9 mouse cellular contexts compared by ENCODE assay signal in the genomic region with DNA sequence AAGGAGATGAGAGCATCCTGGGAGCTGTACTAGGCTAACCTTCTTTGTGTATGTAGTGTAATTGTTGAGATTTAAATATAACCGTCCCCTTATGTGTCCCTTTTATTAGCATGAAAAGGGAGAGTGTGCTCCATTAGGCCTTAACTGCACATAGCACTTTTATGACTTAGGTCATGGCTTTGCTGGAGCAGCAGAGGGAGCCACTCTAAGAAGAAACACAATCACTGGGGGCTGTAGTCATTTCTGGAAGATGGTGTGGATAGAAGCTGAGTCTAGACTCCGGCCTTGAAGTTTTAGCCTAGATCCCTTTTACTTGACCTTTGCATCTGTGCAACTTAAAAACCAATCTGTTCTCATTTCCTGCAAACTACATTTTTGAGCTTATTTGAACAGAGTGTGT. TPM values are rescaled to one million over a fixed set of nuclear protein-coding genes. Genes with fewer than 3 reads are reported as not detected.
DNase-seq lines count a peak whose midpoint lies in the region; ATAC-seq lines count a peak whose summit lies in the region.
"Had no signal": no experiment of that assay in that cellular context is flagged by ENCODE, and none has a peak within 500 bp of the region (broad histone marks: within the 10 kb centered on the region; RNA-seq: fewer than 3 reads in every experiment).

No protein-coding gene starts in this region.

- H3K36me3 ChIP-seq in kidney, embryonic 14.5 days (ENCODE audit: control insufficient read depth, insufficient read depth, low read length) = no peaks in the 10 kb centered on the region
- no peaks in the 10 kb centered on the region for H3K36me3 ChIP-seq in neural tube, embryonic 12.5 days
- H3K36me3 ChIP-seq in hindbrain, embryonic 14.5 days (replicated peaks; ENCODE audit: control insufficient read depth, insufficient read depth) = no peaks in the 10 kb centered on the region
- H3K36me3 ChIP-seq: limb, embryonic 15.5 days had no signal

- H3K4me2 ChIP-seq in kidney, embryonic 14.5 days (replicated peaks; ENCODE audit: low read depth, low read length) = peak overlapping the region; percentile 79
- peak overlapping the region; percentile 92; the same call in 1 of the 2 replicates for H3K4me2 ChIP-seq in neural tube, embryonic 12.5 days (replicated peaks)
- H3K4me2 ChIP-seq in hindbrain, embryonic 14.5 days (replicated peaks) = peak overlapping the region; percentile 61
- H3K4me2 ChIP-seq: limb, embryonic 15.5 days had no signal

- H3K27ac ChIP-seq in kidney, embryonic 14.5 days (ENCODE audit: low read depth, low read length) = no peak overlapping the region
- no peak overlapping the region for H3K27ac ChIP-seq in neural tube, embryonic 12.5 days
- peak overlapping the region; percentile 43; the same call in 1 of the 2 replicates for H3K27ac ChIP-seq in hindbrain, embryonic 14.5 days
- H3K27ac ChIP-seq: limb, embryonic 15.5 days had no signal

- H3K4me1 ChIP-seq in kidney, embryonic 14.5 days (ENCODE audit: control insufficient read depth, insufficient read depth, low read length) = peaks cover 10% of the 10 kb centered on the region
- H3K4me1 ChIP-seq in neural tube, embryonic 12.5 days = peaks cover 9% of the 10 kb centered on the region; the same call in 1 of the 2 replicates
- H3K4me1 ChIP-seq in hindbrain, embryonic 14.5 days (replicated peaks; ENCODE audit: control insufficient read depth, insufficient read depth, low read length) = no peaks in the 10 kb centered on the region

- no peak overlapping the region for H3K9ac ChIP-seq in kidney, embryonic 14.5 days (ENCODE audit: low read depth, low read length)
- no peak overlapping the region for H3K9ac ChIP-seq in neural tube, embryonic 12.5 days
- no peak overlapping the region for H3K9ac ChIP-seq in hindbrain, embryonic 14.5 days
- H3K9ac ChIP-seq: limb, embryonic 15.5 days had no signal

- no peak for ATAC-seq in kidney, embryonic 14.5 days (ENCODE audit: low FRiP score, low TSS enrichment)
- no peak for ATAC-seq in neural tube, embryonic 12.5 days (ENCODE audit: low FRiP score, low read depth)
- no peak for ATAC-seq in hindbrain, embryonic 14.5 days (ENCODE audit: low FRiP score)
- ATAC-seq in megakaryocyte progenitor cell, adult 5-6 weeks (replicated peaks; ENCODE audit: poor library complexity) = no peak

- H3K4me3 ChIP-seq in kidney, embryonic 14.5 days (ENCODE audit: low read length) = peak overlapping the region; percentile 1; the same call in 1 of the 2 replicates
- H3K4me3 ChIP-seq in neural tube, embryonic 12.5 days = no peak overlapping the region
- H3K4me3 ChIP-seq in hindbrain, embryonic 14.5 days (replicated peaks; ENCODE audit: low read length) = peak overlapping the region; percentile 67
- H3K4me3 ChIP-seq: limb, embryonic 15.5 days had no signal

- no peak for DNase-seq in kidney, postnatal 25 days
- no peak for DNase-seq in neural tube, embryonic 10.5 days (ENCODE audit: extremely low spot score, low spot score)
- DNase-seq in hindbrain, embryonic 14.5 days (ENCODE audit: low spot score) = no peak
- no peak for DNase-seq in spleen, adult 18-20 months
- DNase-seq: kidney, adult 11 months had no signal

- 22% methylated on average over 2 of the region's 2 CpGs for WGBS in kidney, embryonic 14.5 days
- WGBS in neural tube, embryonic 12.5 days = 48% methylated on average over 2 of the region's 2 CpGs
- 62% methylated on average over 2 of the region's 2 CpGs for WGBS in hindbrain, embryonic 14.5 days

- no peaks in the 10 kb centered on the region for H3K27me3 ChIP-seq in kidney, embryonic 14.5 days (ENCODE audit: control insufficient read depth, insufficient read depth, low read length)
- H3K27me3 ChIP-seq in neural tube, embryonic 12.5 days (replicated peaks) = peaks cover 12% of the 10 kb centered on the region
- H3K27me3 ChIP-seq in hindbrain, embryonic 14.5 days (ENCODE audit: control insufficient read depth, insufficient read depth, low read length) = no peaks in the 10 kb centered on the region

- H3K9me3 ChIP-seq in kidney, embryonic 14.5 days (ENCODE audit: control insufficient read depth, low read length) = no peaks in the 10 kb centered on the region
- H3K9me3 ChIP-seq in neural tube, embryonic 12.5 days = no peaks in the 10 kb centered on the region
- no peaks in the 10 kb centered on the region for H3K9me3 ChIP-seq in hindbrain, embryonic 14.5 days (ENCODE audit: control insufficient read depth, low read length)
- H3K9me3 ChIP-seq: limb, embryonic 15.5 days had no signal

RNA-seq across cellular contexts. Expression of gene Unc5c, which starts 4.3 kb away (rescaled TPM):
- polyA plus RNA-seq in kidney, embryonic 14.5 days (2014; fragmentation: Nextera tagmentation; extraction: Ambion mirVana) = 38.6 and 39.3 TPM in 2 replicates
- 11.9 and 14.2 TPM in 2 replicates for polyA plus RNA-seq in neural tube, embryonic 12.5 days (2016; fragmentation: Nextera tagmentation; extraction: Ambion mirVana)
- 19.4 and 24.4 TPM in 2 replicates for polyA plus RNA-seq in hindbrain, embryonic 14.5 days (2014; fragmentation: Nextera tagmentation; extraction: Ambion mirVana)
- total RNA-seq in megakaryocyte progenitor cell, adult 5-6 weeks (2015) = not detected in 2 replicates
- not detected in 2 replicates for total RNA-seq in megakaryocyte progenitor cell, adult 5-6 weeks (2017)
